Mouse (Mus musculus): ENCODE data around the gene Srxn1.

DNA sequence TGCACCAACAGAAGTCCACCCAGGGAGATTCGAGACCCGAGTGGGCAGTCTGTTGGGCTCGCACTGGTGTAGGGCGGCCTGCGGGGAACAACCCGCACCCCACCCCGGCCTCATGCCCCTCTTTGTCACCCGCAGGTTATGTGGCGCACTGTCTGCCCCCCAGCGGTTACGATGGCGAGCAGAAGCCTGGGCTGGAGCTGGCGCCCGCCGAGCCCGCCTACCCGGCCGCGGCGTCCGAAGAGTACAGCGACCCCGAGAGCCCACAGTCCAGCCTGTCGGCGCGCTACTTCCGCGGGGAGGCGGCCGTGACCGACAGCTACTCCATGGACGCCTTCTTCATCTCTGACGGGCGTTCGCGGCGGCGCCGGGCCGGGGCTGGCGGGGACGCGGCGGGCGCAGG lies 12.4 kb upstream of the Srxn1 start:
- TF ChIP-seq GATA1 (IDR thresholded peaks at IDR 0.05; ENCODE audit: borderline replicate concordance, low read length) (no peak), FLI1 (IDR thresholded peaks at IDR 0.05; ENCODE audit: low read length) (no peak)
